Mouse (Mus musculus) CH12.LX (cell line): ENCODE results near the gene Pip5k1c.
A peak's percentile ranks its signal among the peaks of the same experiment; 100 is the strongest.

Experiments used
- CHD1 ChIP-seq: IDR thresholded peaks from 2 replicates; pipeline ENCODE4 v1.6.1; 2012; ENCODE audit warnings: low read depth, low read length, improper control_type of control experiment, inconsistent platforms
- CTCF ChIP-seq, 2 experiments: IDR thresholded peaks in 1 of 2; conservative IDR thresholded peaks in 1 of 2; 2 replicates each; pipeline ENCODE4 v1.5.1; 2011 to 2012; ENCODE audit warnings: low read depth in 2 of 2, low read length in 2 of 2, improper control_type of control experiment in 1 of 2, inconsistent platforms in 1 of 2, mild to moderate bottlenecking in 1 of 2, moderate library complexity in 1 of 2
- EP300 ChIP-seq: IDR thresholded peaks from 2 replicates; pipeline ENCODE4 v1.6.1; 2011; ENCODE audit warnings: low read length, improper control_type of control experiment
- ETS1 ChIP-seq: conservative IDR thresholded peaks from 2 replicates; pipeline ENCODE4 v1.6.1; 2012; ENCODE audit warnings: low read depth, mild to moderate bottlenecking, inconsistent platforms, low read length, improper control_type of control experiment, moderate library complexity
- HCFC1 ChIP-seq: IDR thresholded peaks from 2 replicates; pipeline ENCODE4 v1.6.1; 2012; ENCODE audit warnings: low read depth, mild to moderate bottlenecking, inconsistent platforms, low read length, improper control_type of control experiment
- KAT2A ChIP-seq: IDR thresholded peaks from 2 replicates; pipeline ENCODE4 v1.6.1; 2012; ENCODE audit warnings: low read length, improper control_type of control experiment, inconsistent platforms; ENCODE audit not compliant: insufficient replicate concordance
- MAX ChIP-seq: IDR thresholded peaks from 2 replicates; pipeline ENCODE4 v1.6.1; 2011; ENCODE audit warnings: low read length, improper control_type of control experiment
- MEF2A ChIP-seq: IDR thresholded peaks from 2 replicates; pipeline ENCODE4 v1.6.1; 2014; ENCODE audit warnings: low read depth, mild to moderate bottlenecking, inconsistent platforms, low read length, improper control_type of control experiment, borderline replicate concordance
- MYC ChIP-seq: IDR thresholded peaks from 2 replicates; pipeline ENCODE4 v1.6.1; 2011; ENCODE audit warnings: low read depth, mild to moderate bottlenecking, improper control_type of control experiment, low read length
- NELFE ChIP-seq: IDR thresholded peaks from 2 replicates; pipeline ENCODE4 v1.6.1; 2011; ENCODE audit warnings: low read depth, low read length, improper control_type of control experiment

DNA sequence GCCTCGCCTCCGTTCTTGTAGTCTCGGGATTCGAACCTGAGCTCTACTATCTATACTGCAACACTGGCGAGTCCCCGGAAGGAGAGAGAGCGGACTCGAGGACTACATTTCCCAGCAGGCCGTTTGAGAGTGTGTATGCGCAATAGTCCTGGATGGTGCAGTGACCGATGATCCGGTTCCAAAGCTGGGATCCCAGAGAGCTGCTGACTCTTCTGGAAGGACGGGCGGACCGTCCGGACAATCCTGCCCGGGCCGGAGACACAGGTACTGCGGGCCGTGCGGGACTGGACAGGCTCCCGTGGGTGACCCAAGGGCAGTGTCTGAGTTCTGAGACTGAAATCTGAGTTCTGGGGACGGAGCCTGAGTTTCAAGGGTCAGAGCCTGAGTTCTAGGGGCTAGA is 24.7 kb upstream of the Pip5k1c start:
- TF ChIP-seq CTCF (conservative IDR thresholded peaks at IDR 0.05 in 1 of 2, IDR thresholded peaks at IDR 0.05 in 1 of 2; ENCODE audit: low read depth in 2 of 2, low read length in 2 of 2) (no peak), EP300 (no peak), NELFE (0 out of 2 replicates have a peak, but pooled peaks have one; percentile 40), KAT2A (peak; percentile 92; the same call in 1 of the 2 replicates), MYC (peak; percentile 34; the same call in 1 of the 2 replicates), ETS1 (no peak), MEF2A (no peak), MAX (0 out of 2 replicates have a peak, but pooled peaks have one; percentile 8), HCFC1 (peak; percentile 97), CHD1 (no peak)
